Mouse (Mus musculus): Measurements from ENCODE around the gene Fkbp2. TPM values are rescaled to one million over a fixed set of nuclear protein-coding genes. Genes with fewer than 3 reads are reported as not detected.
"Not testable (repeated sequence)": the region's sequence is repeated elsewhere in the genome, so short reads cannot be mapped to it uniquely, and the experiment has no call there.

Gene Fkbp2
- polyA plus RNA-seq, 1 experiment from 2014 or later = 120 TPM

GRCm38 (mm10) chr19:6997721-6998290, 17.5 kb upstream of the Fkbp2 start:
- Histone ChIP-seq H3K36me3 (peaks cover 25% of the 10 kb centered on the region), H3K4me3 (no peak overlapping the region), H3K9ac (no peak overlapping the region), H3K4me2 (no peak overlapping the region), H3K4me1 (replicated peaks) (peaks cover 43% of the 10 kb centered on the region), H3K27me3 (no peaks in the 10 kb centered on the region), H3K27ac (replicated peaks) (no peak overlapping the region), H3K9me3 (no peaks in the 10 kb centered on the region)
- ATAC-seq (ENCODE audit: low read depth) = no peak
- 84% methylated on average over 9 of the region's 9 CpGs for WGBS

GRCm38 (mm10) chr19:6996006-6996405, 15.7 kb upstream of the Fkbp2 start, which contains the start of the genes Nudt22 and Trpt1:
TSS of gene Nudt22 (minus strand) at chr19:6996117.
TSS of gene Trpt1 (plus strand) at chr19:6996131.
- H3K36me3 ChIP-seq = peaks cover 25% of the 10 kb centered on the region
- peak within 1 kb of the TSS; percentile 69 for H3K4me3 ChIP-seq
- no peaks in the 10 kb centered on the region for H3K9me3 ChIP-seq
- peak within 1 kb of the TSS; percentile 79 for H3K4me2 ChIP-seq
- under 1% methylated on average over 24 of the region's 24 CpGs for WGBS
- H3K9ac ChIP-seq = peak within 1 kb of the TSS; percentile 82
- H3K27ac ChIP-seq (replicated peaks) = peak within 1 kb of the TSS; percentile 76
- H3K4me1 ChIP-seq (replicated peaks) = peaks cover 52% of the 10 kb centered on the region
- ATAC-seq (ENCODE audit: low read depth) = peak; percentile 72
- H3K27me3 ChIP-seq = no peaks in the 10 kb centered on the region

- peak overlapping the region; percentile 69 for H3K4me3 ChIP-seq
- peaks cover 24% of the 10 kb centered on the region for H3K36me3 ChIP-seq
- H3K27ac ChIP-seq (replicated peaks) = peak overlapping the region; percentile 76; the same call in 1 of the 2 replicates
- 52% methylated on average over 21 of the region's 21 CpGs for WGBS
- peak overlapping the region; percentile 79 for H3K4me2 ChIP-seq
- H3K27me3 ChIP-seq = no peaks in the 10 kb centered on the region
- peak overlapping the region; percentile 82 for H3K9ac ChIP-seq
- ATAC-seq (ENCODE audit: low read depth) = no peak
- peaks cover 52% of the 10 kb centered on the region for H3K4me1 ChIP-seq (replicated peaks)
- no peaks in the 10 kb centered on the region for H3K9me3 ChIP-seq
These were observed 15.1 kb upstream of the Fkbp2 start for GRCm38 (mm10) chr19:6995255-6995991.

GRCm38 (mm10) chr19:6994489-6994888, 14.2 kb upstream of the Fkbp2 start:
- Histone ChIP-seq H3K4me3 (no peak overlapping the region), H3K36me3 (peaks cover 15% of the 10 kb centered on the region), H3K4me2 (peak overlapping the region; percentile 79; the same call in 1 of the 2 replicates), H3K27ac (replicated peaks) (no peak overlapping the region), H3K9ac (peak overlapping the region; percentile 82), H3K27me3 (no peaks in the 10 kb centered on the region), H3K9me3 (no peaks in the 10 kb centered on the region), H3K4me1 (replicated peaks) (peaks cover 52% of the 10 kb centered on the region)
- WGBS = 89% methylated on average over 8 of the region's 8 CpGs
- no peak for ATAC-seq (ENCODE audit: low read depth)

- Histone ChIP-seq H3K9me3 (no peaks in the 10 kb centered on the region), H3K27ac (replicated peaks) (no peak overlapping the region), H3K36me3 (peaks cover 10% of the 10 kb centered on the region), H3K4me2 (no peak overlapping the region), H3K9ac (no peak overlapping the region), H3K27me3 (no peaks in the 10 kb centered on the region), H3K4me3 (no peak overlapping the region), H3K4me1 (replicated peaks) (peaks cover 52% of the 10 kb centered on the region)
- ATAC-seq (ENCODE audit: low read depth) = no peak
- 87% methylated on average over 8 of the region's 8 CpGs for WGBS
These were observed 13.7 kb upstream of the Fkbp2 start for GRCm38 (mm10) chr19:6994002-6994401.

- peaks cover 2% of the 10 kb centered on the region for H3K36me3 ChIP-seq
- 57% methylated on average over 14 of the region's 14 CpGs for WGBS
- ATAC-seq (ENCODE audit: low read depth) = no peak
- peak overlapping the region; percentile 56 for H3K4me3 ChIP-seq
- H3K4me1 ChIP-seq (replicated peaks) = peaks cover 54% of the 10 kb centered on the region
- H3K4me2 ChIP-seq = peak overlapping the region; percentile 95
- H3K9me3 ChIP-seq = no peaks in the 10 kb centered on the region
- H3K9ac ChIP-seq = peak overlapping the region; percentile 67
- H3K27me3 ChIP-seq = no peaks in the 10 kb centered on the region
- H3K27ac ChIP-seq (replicated peaks) = peak overlapping the region; percentile 20
These were observed 12.9 kb upstream of the Fkbp2 start for GRCm38 (mm10) chr19:6993011-6993770.

GRCm38 (mm10) chr19:6992011-6992858, 11.9 kb upstream of the Fkbp2 start, which contains the start of gene Dnajc4:
TSS of gene Dnajc4 (minus strand) at chr19:6992572.
- 2% methylated on average over 37 of the region's 37 CpGs for WGBS
- Histone ChIP-seq H3K9ac (peak within 1 kb of the TSS; percentile 78), H3K36me3 (no peaks in the 10 kb centered on the region), H3K4me3 (peak within 1 kb of the TSS; percentile 56), H3K9me3 (no peaks in the 10 kb centered on the region), H3K4me1 (replicated peaks) (peaks cover 57% of the 10 kb centered on the region), H3K4me2 (peak within 1 kb of the TSS; percentile 95), H3K27ac (replicated peaks) (peak within 1 kb of the TSS; percentile 54), H3K27me3 (no peaks in the 10 kb centered on the region)
- ATAC-seq (ENCODE audit: low read depth) = peak; percentile 94

- 90% methylated on average over 6 of the region's 6 CpGs for WGBS
- Histone ChIP-seq H3K4me1 (replicated peaks) (peaks cover 56% of the 10 kb centered on the region), H3K4me2 (peak overlapping the region; percentile 95)
- ATAC-seq (ENCODE audit: low read depth); H3K4me3 ChIP-seq; H3K27me3 ChIP-seq; H3K9me3 ChIP-seq; H3K36me3 ChIP-seq; H3K9ac ChIP-seq; H3K27ac ChIP-seq (replicated peaks): not testable (repeated sequence)
These were observed 10.9 kb upstream of the Fkbp2 start for GRCm38 (mm10) chr19:6991166-6991565.

GRCm38 (mm10) chr19:6990712-6991111, 10.4 kb upstream of the Fkbp2 start:
- no peaks in the 10 kb centered on the region for H3K27me3 ChIP-seq
- H3K9me3 ChIP-seq = no peaks in the 10 kb centered on the region
- no peak for ATAC-seq (ENCODE audit: low read depth)
- no peak overlapping the region for H3K9ac ChIP-seq
- no peaks in the 10 kb centered on the region for H3K36me3 ChIP-seq
- H3K27ac ChIP-seq (replicated peaks) = no peak overlapping the region
- peaks cover 58% of the 10 kb centered on the region for H3K4me1 ChIP-seq (replicated peaks)
- WGBS = 86% methylated on average over 6 of the region's 6 CpGs
- no peak overlapping the region for H3K4me3 ChIP-seq
- no peak overlapping the region for H3K4me2 ChIP-seq

- Histone ChIP-seq H3K9me3 (no peaks in the 10 kb centered on the region), H3K27me3 (no peaks in the 10 kb centered on the region), H3K4me3 (no peak overlapping the region), H3K4me1 (replicated peaks) (peaks cover 44% of the 10 kb centered on the region), H3K9ac (no peak overlapping the region), H3K27ac (replicated peaks) (no peak overlapping the region), H3K4me2 (no peak overlapping the region), H3K36me3 (peaks cover 10% of the 10 kb centered on the region)
- WGBS = 86% methylated on average over 8 of the region's 8 CpGs
- no peak for ATAC-seq (ENCODE audit: low read depth)
These were observed 8.9 kb upstream of the Fkbp2 start for GRCm38 (mm10) chr19:6989251-6989650.

GRCm38 (mm10) chr19:6987904-6988285, 7.6 kb upstream of the Fkbp2 start:
- 4% methylated on average over 8 of the region's 8 CpGs for WGBS
- H3K4me2 ChIP-seq = peak overlapping the region; percentile 87
- peak overlapping the region; percentile 78 for H3K4me3 ChIP-seq
- no peaks in the 10 kb centered on the region for H3K9me3 ChIP-seq
- H3K4me1 ChIP-seq (replicated peaks) = peaks cover 32% of the 10 kb centered on the region
- no peaks in the 10 kb centered on the region for H3K27me3 ChIP-seq
- ATAC-seq (ENCODE audit: low read depth) = no peak
- peak overlapping the region; percentile 84 for H3K27ac ChIP-seq (replicated peaks)
- peak overlapping the region; percentile 93 for H3K9ac ChIP-seq
- peaks cover 21% of the 10 kb centered on the region for H3K36me3 ChIP-seq
